Mouse (Mus musculus) midbrain, embryonic 10.5 days (tissue): ENCODE results near the gene Lhx6. TPM values are rescaled to one million over a fixed set of nuclear protein-coding genes. Genes with fewer than 3 reads are reported as not detected.

Experiments used
- DNase-seq: peaks from one replicate; pipeline ENCODE4 v3.0.0-alpha.2; 2017; ENCODE audit warnings: low spot score
- H3K27ac ChIP-seq: fragments of 300-500 bp; sonication (generic); replicated peaks from 2 replicates; pipeline ENCODE4 v1.5.1; 2016; ENCODE audit warnings: mild to moderate bottlenecking
- H3K27me3 ChIP-seq: fragments of 300-500 bp; sonication (generic); 2 replicates; pipeline ENCODE4 v1.6.1; 2016; ENCODE audit warnings: low read depth, mild to moderate bottlenecking; ENCODE audit not compliant: poor library complexity, severe bottlenecking
- H3K36me3 ChIP-seq: fragments of 300-500 bp; sonication (generic); 2 replicates; pipeline ENCODE4 v1.6.1; 2016; ENCODE audit warnings: mild to moderate bottlenecking, moderate library complexity
- H3K4me1 ChIP-seq: fragments of 300-500 bp; sonication (generic); 2 replicates; pipeline ENCODE4 v1.6.1; 2016
- H3K4me3 ChIP-seq: fragments of 300-500 bp; sonication (generic); 2 replicates; pipeline ENCODE4 v1.5.1; 2016; ENCODE audit warnings: mild to moderate bottlenecking, moderate library complexity
- H3K9me3 ChIP-seq: fragments of 300-500 bp; sonication (generic); replicated peaks from 2 replicates; pipeline ENCODE4 v1.6.1; 2016; ENCODE audit warnings: mild to moderate bottlenecking
- WGBS: fragments of 180-500 bp; shearing (Covaris S2); methylation state at CpG from one replicate; pipeline ENCODE4 v1.1.7; 2016; 5-methylcytosine and 5-hydroxymethylcytosine counted together
- polyA plus RNA-seq: library from polyadenylated mRNA; unstranded; fragments of >200 nt; fragmentation: Nextera tagmentation; extraction: Ambion mirVana; gene quantifications from 2 replicates; pipeline ENCODE4 v1.2.1, GENCODE M21; 2016

The Lhx6 gene
- polyA plus RNA-seq, 1 experiment from 2014 or later: 1.2 TPM

- WGBS: 2% methylated on average over 44 of the region's 44 CpGs
- Histone ChIP-seq H3K36me3 (peaks cover under 1% of the 10 kb centered on the region; the same call in 1 of the 2 replicates), H3K4me3 (peak within 1 kb of the TSS; percentile 80), H3K27me3 (no peaks in the 10 kb centered on the region), H3K9me3 (no peaks in the 10 kb centered on the region), H3K4me1 (peaks cover 21% of the 10 kb centered on the region), H3K27ac (peak within 1 kb of the TSS; percentile 85)
- peak; percentile 99 for DNase-seq
Observed at GRCm38 (mm10) chr2:36048748-36049566, 56.3 kb downstream of the Lhx6 start, which contains the start of the genes Ndufa8 and Morn5. TSS of gene Ndufa8 (minus strand) at chr2:36049406. TSS of gene Morn5 (plus strand) at chr2:36049458.

- Histone ChIP-seq H3K4me3 (peak overlapping the region; percentile 80), H3K27ac (no peak overlapping the region), H3K27me3 (no peaks in the 10 kb centered on the region), H3K36me3 (peaks cover 9% of the 10 kb centered on the region), H3K4me1 (peaks cover 21% of the 10 kb centered on the region), H3K9me3 (no peaks in the 10 kb centered on the region)
- WGBS: 82% methylated on average over 8 of the region's 8 CpGs
- no peak for DNase-seq
Observed at GRCm38 (mm10) chr2:36048164-36048563, 57.0 kb downstream of the Lhx6 start.

GRCm38 (mm10) chr2:36040872-36041271 lies 64.3 kb downstream of the Lhx6 start:
- H3K36me3 ChIP-seq: peaks cover 53% of the 10 kb centered on the region
- no peaks in the 10 kb centered on the region for H3K9me3 ChIP-seq
- no peaks in the 10 kb centered on the region for H3K27me3 ChIP-seq
- 91% methylated on average over 1 of the region's 1 CpGs for WGBS
- H3K4me3 ChIP-seq: no peak overlapping the region
- H3K27ac ChIP-seq: no peak overlapping the region
- DNase-seq: no peak
- H3K4me1 ChIP-seq: no peaks in the 10 kb centered on the region

GRCm38 (mm10) chr2:36039297-36039985 lies 65.8 kb downstream of the Lhx6 start:
- H3K9me3 ChIP-seq: no peaks in the 10 kb centered on the region
- no peak overlapping the region for H3K4me3 ChIP-seq
- H3K36me3 ChIP-seq: peaks cover 62% of the 10 kb centered on the region
- H3K4me1 ChIP-seq: no peaks in the 10 kb centered on the region
- no peak for DNase-seq
- H3K27ac ChIP-seq: no peak overlapping the region
- WGBS: 83% methylated on average over 7 of the region's 7 CpGs
- no peaks in the 10 kb centered on the region for H3K27me3 ChIP-seq

- H3K36me3 ChIP-seq: peaks cover 47% of the 10 kb centered on the region
- 84% methylated on average over 11 of the region's 11 CpGs for WGBS
Observed at GRCm38 (mm10) chr2:36035413-36036081, 69.7 kb downstream of the Lhx6 start.

GRCm38 (mm10) chr2:36034898-36035297 lies 70.3 kb downstream of the Lhx6 start:
- 91% methylated on average over 7 of the region's 7 CpGs for WGBS
- Histone ChIP-seq H3K27ac (no peak overlapping the region), H3K4me1 (no peaks in the 10 kb centered on the region), H3K36me3 (peaks cover 45% of the 10 kb centered on the region), H3K9me3 (no peaks in the 10 kb centered on the region), H3K4me3 (no peak overlapping the region), H3K27me3 (no peaks in the 10 kb centered on the region)
- no peak for DNase-seq

More at GRCm38 (mm10) chr2:36035413-36036081, 69.7 kb downstream of the Lhx6 start:
- Histone ChIP-seq H3K4me1 (no peaks in the 10 kb centered on the region), H3K27ac (no peak overlapping the region), H3K4me3 (no peak overlapping the region), H3K9me3 (no peaks in the 10 kb centered on the region), H3K27me3 (no peaks in the 10 kb centered on the region)
- DNase-seq: no peak

- Histone ChIP-seq H3K36me3 (peaks cover 36% of the 10 kb centered on the region), H3K4me1 (no peaks in the 10 kb centered on the region), H3K9me3 (no peaks in the 10 kb centered on the region), H3K27ac (no peak overlapping the region), H3K27me3 (no peaks in the 10 kb centered on the region), H3K4me3 (no peak overlapping the region)
- no peak for DNase-seq
- 81% methylated on average over 7 of the region's 7 CpGs for WGBS
Observed at GRCm38 (mm10) chr2:36033966-36034365, 71.2 kb downstream of the Lhx6 start.

- H3K9me3 ChIP-seq: no peaks in the 10 kb centered on the region
- peaks cover 29% of the 10 kb centered on the region for H3K36me3 ChIP-seq
- no peak overlapping the region for H3K27ac ChIP-seq
- no peaks in the 10 kb centered on the region for H3K4me1 ChIP-seq
- no peak for DNase-seq
- no peak overlapping the region for H3K4me3 ChIP-seq
- 86% methylated on average over 7 of the region's 7 CpGs for WGBS
- H3K27me3 ChIP-seq: no peaks in the 10 kb centered on the region
Observed at GRCm38 (mm10) chr2:36032884-36033283, 72.3 kb downstream of the Lhx6 start.

Other genes with a start within 250 kb of the Lhx6 start
- 0.74 and 0.92 TPM in 2 replicates for gene Ttll11, start 125.5 kb downstream of the Lhx6 start, polyA plus RNA-seq
- gene Ndufa8, start 56.0 kb downstream of the Lhx6 start, polyA plus RNA-seq: 193 and 202 TPM in 2 replicates
- gene Morn5, start 56.0 kb downstream of the Lhx6 start, polyA plus RNA-seq: 0.20 and 0.35 TPM in 2 replicates
- gene Mrrf, start 31.0 kb upstream of the Lhx6 start, polyA plus RNA-seq: 25.6 and 30.1 TPM in 2 replicates
- 80.8 and 95.4 TPM in 2 replicates for gene Rbm18, start 31.4 kb upstream of the Lhx6 start, polyA plus RNA-seq
- gene Ptgs1, start 125.0 kb upstream of the Lhx6 start, polyA plus RNA-seq: 3.6 and 4.7 TPM in 2 replicates